Mouse (Mus musculus): ENCODE results near the gene Prtn3. TPM values are rescaled to one million over a fixed set of nuclear protein-coding genes. Genes with fewer than 3 reads are reported as not detected.
A peak's percentile ranks its signal among the peaks of the same experiment; 100 is the strongest.

The Prtn3 gene
- total RNA-seq, 2 experiments from 2014 or later = 114 to 449 TPM

DNA sequence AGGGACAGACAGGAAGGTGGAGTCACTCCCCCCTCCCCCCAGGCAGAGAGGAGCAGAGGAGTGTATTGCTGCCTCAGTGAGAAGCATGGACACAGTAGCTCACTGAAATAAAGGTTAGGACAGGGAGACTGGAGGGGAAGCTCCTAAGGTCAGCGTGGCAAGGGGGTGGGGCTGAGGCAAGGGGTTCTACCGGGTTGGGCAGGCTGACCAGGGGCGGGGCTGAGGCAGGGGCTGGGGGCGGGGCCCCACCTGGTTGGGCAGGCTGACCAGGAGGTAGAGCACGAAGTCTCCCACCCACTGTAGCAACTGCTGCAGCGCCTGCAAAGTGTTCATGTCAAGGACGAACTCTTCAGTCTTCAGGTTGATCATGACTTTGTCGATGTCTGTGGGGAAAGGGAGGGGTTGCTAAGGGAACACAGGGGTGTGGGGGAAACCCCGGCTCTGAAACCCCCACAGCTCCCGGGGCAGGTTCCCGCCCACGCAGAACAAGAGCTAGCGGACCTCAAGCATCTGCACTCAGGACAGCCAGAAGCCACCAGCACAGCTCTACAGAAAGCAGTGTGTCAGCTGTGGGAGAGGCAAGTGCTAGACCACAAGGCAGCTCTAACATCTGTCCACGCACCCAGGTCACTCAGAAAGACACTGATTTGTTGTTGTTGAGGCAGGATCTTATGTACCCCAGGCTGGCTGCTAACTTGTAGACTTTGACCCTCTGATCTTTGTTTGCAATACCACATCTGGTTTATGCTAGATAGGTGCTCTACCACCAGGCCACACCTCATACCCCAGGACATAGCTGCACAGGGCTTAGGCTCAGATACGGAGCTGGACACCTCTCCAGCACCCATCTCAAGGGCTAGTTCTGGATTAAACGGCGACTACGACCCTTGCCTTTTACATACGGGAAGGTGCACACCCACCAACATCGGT is 23.3 kb downstream of the Prtn3 start:
- ATAC-seq (replicated peaks; ENCODE audit: low FRiP score, poor library complexity, severe bottlenecking) = no peak

DNA sequence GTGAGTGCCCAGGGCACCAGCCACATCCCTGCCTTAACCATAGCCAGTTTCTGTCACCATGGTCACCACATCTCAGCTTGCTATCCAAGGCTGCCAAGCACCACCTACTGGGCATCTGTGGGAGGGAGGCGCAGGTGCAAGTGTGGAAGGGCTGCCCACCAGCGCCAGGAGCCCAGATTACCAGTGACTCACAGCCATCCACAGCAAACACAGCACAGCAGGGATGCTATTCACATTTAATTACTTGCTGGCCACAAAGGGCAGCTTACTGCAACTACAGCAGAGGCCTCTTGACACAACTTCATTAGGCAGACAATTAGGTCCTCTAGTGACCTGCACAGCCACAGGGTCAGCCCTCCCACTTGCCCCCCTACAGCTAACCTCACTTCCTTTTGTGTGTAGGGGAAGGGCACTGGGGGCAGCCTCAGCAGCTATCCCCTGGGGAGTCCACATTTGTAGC is 26.7 kb downstream of the Prtn3 start:
- no peak for ATAC-seq (replicated peaks; ENCODE audit: low FRiP score, poor library complexity, severe bottlenecking)

DNA sequence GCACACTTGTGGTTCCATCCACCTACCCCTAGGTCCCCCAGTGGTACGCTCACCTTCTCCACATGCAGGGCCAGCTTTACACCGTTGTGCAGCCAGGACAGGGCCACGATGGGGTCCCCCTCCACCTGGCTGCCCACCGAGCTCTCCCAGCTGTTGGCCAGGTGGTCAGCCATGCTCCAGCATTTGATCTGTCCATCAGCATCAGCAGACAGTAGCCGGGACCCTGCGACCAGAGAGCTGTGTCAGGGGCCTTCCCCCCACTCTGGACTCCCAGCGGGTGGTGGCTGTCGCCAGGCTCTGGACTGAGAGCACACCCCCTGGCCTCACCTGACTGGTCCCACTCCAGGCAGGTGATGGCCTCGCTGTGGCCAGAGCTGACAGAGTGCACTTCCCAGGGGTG is 32.4 kb downstream of the Prtn3 start:
- ATAC-seq (replicated peaks; ENCODE audit: low FRiP score, poor library complexity, severe bottlenecking) = no peak

DNA sequence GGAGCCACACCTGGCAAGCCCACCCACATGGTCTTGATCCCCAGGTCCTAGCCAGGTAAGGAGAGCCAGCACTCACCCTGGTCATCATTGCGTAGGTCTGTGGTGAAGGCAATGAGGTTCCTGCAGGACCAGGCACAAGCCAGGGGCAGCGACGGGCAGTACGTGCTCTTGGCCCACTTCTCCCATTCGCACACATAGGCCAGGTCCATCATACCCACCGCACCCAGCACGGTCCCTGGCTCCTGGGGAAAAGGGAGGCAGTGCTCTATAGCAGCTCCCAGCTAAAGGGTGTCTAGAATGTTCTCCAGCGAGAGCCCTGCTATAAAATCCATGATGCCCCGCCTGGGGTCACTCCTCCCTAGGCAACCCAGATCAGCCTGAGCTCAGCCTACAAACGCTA is 33.1 kb downstream of the Prtn3 start:
- ATAC-seq (replicated peaks; ENCODE audit: low FRiP score, poor library complexity, severe bottlenecking) = no peak

DNA sequence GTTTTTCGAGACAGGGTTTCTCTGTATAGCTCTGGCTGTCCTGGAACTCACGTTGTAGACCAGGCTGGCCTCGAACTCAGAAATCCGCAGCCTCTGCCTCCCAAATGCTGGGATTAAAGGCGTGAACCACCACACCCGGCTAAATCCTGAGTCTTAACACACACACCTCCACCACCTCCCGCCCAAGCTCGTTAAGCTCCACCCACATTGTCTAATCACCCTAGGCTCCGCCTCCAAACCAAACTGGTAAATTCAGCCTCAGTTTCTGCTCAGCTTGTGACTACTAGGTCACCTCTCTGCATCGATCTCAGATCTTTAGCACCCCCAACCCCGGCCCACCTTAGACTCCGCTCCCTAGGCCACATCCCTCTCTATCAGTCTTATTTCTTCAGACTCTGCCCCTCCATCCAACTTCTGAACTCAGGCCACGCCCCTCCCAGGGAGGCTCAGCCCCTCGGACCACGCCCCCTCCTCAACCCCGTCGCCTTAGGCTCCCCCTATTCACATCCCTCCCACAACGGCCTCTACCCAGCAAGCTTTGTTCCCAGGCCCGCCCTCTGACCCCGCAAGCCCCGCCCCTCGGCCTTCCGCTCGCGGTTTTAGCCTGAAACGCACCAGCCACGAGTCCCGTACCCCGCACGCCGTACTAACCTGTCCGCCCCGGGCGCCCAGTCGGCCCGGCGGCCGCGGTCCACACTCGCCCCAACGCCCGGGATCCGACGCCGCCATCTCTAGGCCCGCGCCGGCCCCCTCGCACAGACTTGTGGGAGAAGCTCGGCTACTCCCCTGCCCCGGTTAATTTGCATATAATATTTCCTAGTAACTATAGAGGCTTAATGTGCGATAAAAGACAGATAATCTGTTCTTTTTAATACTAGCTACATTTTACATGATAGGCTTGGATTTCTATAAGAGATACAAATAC is 34.2 kb downstream of the Prtn3 start, which contains the start of gene Med16:
Gene Med16, minus strand, starts transcription at position 757 of the 925 bp plus-strand sequence.
- ATAC-seq (replicated peaks; ENCODE audit: low FRiP score, poor library complexity, severe bottlenecking) = peak; percentile 84

DNA sequence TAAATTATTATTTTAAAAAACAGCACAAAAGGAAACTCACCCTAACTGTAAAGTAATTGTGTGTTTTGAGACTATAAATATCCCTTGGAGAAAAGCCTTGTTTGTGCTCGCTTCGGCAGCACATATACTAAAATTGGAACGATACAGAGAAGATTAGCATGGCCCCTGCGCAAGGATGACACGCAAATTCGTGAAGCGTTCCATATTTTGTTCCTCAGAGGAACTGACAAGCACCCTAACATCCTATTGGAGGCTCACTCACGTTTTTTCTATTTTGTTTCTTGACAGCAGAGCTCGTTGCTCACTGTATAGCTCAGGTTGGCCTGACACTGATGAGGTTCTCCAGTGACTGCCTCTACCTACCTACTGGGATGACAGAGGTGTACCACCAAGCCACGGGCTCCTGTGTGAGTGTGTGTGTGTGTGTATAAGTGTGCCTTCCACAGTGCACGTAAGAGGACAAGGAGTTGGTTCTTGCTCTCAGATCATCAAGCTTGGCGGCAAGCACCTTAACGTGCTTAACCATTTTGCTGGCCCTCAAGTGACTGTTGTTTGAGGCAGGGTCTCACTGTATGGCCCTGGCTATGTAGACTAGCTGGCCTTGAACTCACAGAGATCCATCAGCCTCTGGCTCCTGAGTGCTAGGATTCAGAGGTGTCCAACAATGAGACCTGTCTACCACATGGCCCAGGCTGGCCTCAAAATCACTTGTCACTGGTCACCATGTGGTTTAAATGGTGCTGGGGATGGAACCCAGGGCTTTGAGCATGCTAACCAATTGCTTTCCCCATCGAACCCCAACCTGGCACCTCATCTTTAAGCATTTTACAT is 35.0 kb downstream of the Prtn3 start:
- ATAC-seq (replicated peaks; ENCODE audit: low FRiP score, poor library complexity, severe bottlenecking) = peak; percentile 23; the same call in 1 of the 2 replicates

DNA sequence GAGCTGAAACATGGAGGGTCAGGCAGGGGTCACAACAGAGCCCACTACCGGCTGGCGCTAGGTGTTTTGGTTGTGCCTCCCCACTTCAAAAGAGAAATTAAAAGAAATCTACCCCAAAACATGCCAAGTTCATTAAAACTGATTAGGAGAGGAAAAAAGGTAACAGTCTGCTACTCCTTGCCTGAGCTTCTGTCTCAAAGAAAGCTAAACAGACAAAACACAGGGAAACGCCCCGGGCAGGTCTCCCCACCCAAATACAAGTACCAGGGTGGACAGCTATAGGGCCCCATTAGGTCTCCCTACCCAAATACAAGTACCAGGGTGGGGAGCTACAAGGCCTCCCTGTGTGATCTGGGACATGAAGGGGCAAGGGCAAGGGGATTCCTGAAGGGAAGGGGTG is 36.3 kb downstream of the Prtn3 start, which contains the start of gene Gm26602:
Gene Gm26602, plus strand, starts transcription at position 301 of the 400 bp plus-strand sequence.
- no peak for ATAC-seq (replicated peaks; ENCODE audit: low FRiP score, poor library complexity, severe bottlenecking)

DNA sequence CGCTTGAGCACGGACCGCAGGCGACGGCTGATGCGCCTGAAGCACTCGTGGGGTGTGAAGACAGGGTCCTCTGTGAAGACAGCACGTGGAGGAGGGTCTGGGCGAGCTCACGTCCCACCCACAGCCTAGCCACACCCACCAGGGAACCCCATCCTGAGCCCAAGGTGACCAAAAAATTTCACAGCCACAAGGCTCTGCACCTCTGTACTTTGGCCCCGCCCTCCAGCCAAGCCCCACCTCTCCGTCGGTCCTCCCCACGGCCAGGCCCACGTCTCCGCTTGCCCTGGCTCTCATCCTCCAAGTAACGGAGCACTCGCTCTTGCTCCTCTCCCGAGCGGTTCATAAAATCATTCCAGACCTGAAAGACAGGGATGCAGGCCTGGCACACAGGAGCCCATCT is 38.1 kb downstream of the Prtn3 start:
- ATAC-seq (replicated peaks; ENCODE audit: low FRiP score, poor library complexity, severe bottlenecking) = no peak

DNA sequence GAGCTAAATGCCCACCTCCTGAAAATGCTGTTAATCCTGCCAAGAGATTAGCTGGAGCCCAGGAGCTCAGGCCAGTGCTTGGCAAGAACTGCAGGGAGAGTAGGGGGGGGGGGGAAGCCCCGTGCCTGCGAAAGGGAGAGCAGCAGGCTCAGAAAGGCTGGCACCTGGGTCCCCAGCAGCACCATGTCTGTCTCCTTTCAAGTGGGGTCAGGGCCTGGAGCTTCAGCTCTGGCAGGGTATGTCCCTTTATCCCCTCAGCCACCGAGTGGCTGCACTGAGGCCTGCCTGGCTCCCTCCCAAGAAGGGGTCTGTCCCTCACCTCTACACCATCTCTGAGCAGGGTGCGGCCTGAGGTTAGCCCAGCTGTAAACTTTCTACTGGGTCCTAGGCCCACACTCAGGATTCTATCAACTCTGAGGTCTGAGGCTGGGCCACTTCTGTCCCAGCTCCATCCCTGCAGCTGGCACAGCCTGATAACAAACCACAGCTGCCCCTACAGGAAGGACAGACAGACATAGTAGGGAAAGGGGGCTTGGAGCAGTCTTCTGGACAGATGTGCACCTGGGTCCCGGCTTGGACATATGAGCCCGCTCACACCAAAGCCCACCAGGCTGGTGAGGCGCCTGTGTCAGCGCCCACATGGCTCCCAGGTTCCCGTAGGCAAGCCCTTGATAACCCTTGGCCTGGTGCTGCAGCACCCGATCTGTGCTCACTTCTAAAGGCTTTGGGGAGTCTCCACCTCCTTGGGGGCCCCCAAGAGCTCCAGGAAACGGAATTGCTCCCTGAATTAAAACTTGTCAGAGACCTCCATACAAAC is 40.1 kb downstream of the Prtn3 start:
- ATAC-seq (replicated peaks; ENCODE audit: low FRiP score, poor library complexity, severe bottlenecking) = peak; percentile 56

DNA sequence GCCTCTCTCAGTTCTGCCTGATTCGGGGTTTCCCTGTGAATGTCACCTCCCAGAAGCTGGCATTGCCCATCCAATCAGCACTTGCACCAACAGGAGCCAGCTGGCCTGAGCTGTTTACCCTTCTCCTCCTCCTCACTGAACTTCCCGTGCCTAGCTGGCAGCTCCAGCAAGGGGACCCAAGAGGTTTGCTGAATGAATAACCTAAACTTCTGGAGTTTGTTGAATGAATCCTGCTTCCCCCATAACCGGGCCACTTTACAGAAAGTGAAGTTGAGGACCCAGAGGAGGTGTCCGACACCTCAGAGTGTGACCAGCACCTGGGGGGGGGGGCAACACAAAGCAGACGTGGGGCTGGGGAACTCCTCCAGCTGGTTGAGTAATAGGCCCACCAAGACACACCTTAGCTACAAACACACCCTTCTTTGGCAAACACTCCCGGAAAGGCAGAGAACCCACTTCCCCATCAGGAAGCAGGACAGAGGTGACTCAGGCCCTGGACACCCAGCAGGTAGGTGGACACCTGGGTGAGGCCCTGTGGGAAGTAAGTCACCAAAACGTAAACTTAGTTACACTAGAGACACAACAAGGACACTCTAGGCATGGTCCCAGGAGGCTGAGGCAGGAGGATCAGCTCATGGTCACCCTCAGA is 40.8 kb downstream of the Prtn3 start:
- ATAC-seq (replicated peaks; ENCODE audit: low FRiP score, poor library complexity, severe bottlenecking) = no peak

DNA sequence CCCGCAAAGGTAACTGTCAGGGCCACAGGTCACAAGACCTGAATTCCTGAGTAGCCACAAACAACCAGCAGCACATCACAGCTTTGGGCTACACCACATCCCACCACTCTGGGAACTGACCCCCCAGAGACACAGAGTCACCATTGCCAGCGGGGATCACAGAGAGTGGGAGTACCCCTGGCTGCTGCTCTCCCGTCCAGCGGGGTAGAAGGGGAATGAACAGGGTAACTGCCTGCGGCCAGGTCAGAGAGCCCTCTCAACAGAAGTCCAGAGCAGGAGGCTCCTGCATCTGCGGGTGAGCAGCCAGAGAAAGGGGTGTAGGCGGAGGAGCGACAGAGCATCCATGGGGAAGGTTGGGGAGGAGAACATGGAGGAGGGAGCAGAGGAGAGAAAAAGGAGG is 41.8 kb downstream of the Prtn3 start:
- ATAC-seq (replicated peaks; ENCODE audit: low FRiP score, poor library complexity, severe bottlenecking) = no peak

DNA sequence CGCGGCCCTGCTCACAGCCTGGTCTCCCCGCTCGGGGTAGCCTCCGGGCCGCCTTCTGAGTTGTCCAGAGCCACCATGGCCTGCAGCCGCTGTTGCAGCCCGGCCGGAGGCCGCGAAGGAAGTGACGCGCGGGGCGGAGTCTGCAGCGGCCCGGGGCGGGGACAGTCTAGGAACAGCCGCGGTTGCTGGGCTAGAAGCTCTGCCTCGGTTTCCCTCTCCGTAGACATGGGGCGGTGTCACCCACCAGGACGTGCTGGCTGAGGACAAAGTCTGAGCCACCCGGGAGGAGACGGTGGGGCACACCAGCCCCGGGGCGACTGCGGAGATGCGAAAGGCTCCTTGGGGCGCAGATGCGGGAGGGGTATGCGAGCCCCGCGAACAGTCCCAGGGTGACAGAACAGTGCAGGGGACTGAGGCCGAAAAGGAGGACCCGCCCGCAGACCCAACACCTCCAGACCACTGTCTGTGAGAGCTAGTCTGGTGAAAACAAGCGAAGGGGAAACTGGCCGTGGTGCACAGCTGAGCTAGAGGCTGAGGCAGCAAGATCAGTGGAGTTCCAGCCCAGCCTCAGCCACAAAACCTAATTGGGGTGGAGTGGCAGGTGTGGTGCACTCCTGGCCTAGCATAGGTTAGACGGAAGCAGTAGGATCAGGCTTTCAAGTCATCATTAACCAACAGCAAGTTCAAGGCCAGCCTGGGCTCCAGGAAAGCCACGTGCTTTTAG is 42.7 kb downstream of the Prtn3 start, which contains the start of gene Kiss1r:
Gene Kiss1r, plus strand, starts transcription at position 164 of the 724 bp plus-strand sequence.
- ATAC-seq (replicated peaks; ENCODE audit: low FRiP score, poor library complexity, severe bottlenecking) = peak; percentile 78

DNA sequence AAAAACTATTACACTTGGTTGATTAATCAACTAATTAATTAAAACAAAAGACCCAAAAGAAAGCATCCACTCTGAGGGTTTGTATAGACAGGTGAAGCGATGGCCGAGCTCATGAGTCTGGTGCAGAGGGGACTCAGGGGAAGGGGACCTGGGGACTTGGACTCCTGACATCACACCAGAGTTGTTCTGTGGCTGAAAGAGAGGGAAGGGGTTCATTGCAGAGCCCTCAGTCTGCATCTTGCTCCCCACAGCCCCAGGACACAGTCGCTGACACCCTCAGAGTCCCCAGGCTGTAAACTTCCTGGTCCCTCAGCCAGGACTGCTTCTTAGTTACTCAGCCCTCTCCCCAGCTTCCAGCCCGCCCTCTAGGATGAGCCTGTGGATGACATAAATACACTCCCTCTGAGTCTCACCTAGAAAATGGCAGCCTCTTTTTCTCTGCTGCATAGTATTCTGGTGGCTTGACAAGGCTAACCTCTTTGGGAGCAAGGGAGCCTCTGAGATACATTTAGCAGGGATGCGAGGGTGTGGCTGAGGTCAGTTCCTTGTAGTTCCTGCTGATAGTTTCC is 43.3 kb downstream of the Prtn3 start:
- no peak for ATAC-seq (replicated peaks; ENCODE audit: low FRiP score, poor library complexity, severe bottlenecking)

DNA sequence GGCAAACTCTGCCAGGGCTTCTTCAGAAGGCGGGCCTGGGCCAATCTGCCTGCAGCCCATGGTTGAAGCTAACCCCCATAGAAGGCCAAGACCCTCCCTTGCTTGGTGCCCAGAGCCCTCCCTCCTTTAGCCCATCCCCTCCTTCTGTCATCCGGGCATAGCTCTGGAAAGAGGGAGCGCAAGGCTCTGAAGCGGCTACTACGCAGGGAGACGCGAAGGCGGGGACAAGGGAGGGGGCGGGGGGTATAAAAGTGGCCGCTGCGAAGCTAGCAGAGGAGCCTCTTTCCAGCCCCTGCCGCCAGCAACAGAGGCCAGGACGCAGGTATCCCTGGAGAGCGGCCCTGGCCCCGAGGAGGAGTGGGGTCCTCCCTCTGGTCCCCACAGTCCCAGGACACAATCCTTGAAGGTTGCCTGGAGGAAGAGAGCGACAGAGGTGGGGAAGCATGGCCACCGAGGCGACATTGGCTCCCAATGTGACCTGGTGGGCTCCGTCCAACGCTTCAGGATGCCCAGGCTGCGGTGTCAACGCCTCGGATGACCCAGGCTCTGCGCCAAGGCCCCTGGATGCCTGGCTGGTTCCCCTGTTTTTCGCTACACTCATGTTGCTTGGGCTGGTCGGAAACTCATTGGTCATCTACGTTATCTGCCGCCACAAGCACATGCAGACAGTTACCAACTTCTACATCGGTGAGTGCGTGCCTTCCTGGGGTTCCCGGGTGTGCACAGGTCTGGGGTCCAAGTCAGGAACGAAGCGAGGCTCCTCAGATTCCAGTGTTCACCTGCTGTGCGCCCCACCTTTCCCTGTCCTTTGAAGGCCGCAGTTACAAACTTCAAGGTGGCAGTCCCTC is 44.2 kb downstream of the Prtn3 start:
- ATAC-seq (replicated peaks; ENCODE audit: low FRiP score, poor library complexity, severe bottlenecking) = no peak

DNA sequence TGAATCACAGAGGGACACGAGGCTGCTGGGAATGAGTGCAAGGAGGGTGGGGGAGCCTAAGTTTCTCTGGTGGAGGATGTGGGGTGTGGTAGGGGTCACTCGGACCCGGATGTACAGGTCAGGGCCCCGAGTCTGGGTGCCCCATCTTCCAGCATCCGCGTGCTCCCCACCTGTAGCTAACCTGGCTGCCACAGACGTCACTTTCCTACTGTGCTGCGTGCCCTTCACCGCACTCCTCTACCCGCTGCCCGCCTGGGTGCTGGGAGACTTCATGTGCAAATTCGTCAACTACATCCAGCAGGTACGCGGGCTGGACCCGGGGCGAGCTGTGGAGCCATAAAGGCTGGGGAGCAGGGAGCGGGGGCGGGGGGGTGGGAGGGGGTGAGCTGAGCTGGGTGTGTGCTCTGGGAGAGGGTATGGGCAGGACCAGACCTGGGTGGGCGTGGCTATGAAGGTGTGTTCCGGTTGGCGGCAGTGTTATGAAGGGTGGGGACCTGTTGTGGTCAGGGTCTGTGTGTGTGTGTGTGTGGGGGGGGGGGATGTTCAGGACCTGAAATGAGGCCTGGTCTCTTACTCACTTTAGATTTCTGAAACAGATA is 45.1 kb downstream of the Prtn3 start:
- ATAC-seq (replicated peaks; ENCODE audit: low FRiP score, poor library complexity, severe bottlenecking) = no peak
